Mouse (Mus musculus) heart, embryonic 16.5 days (tissue): ENCODE measurements at regions not wholly inside any gene's neighbourhood (a gene's known extent, or its start where the extent isn't known, plus 50 kb on each side); places are given as distances from the start of the nearest gene placed in this dataset.
"Not testable (repeated sequence)": the region's sequence is repeated elsewhere in the genome, so short reads cannot be mapped to it uniquely, and the experiment has no call there.

Experiments used
- ATAC-seq: fragments of 200-750 bp; cut with Nextera tagmentation; replicated peaks from 2 replicates; pipeline ENCODE4 v1.8.0; 2017; ENCODE audit warnings: moderate number of reproducible peaks; ENCODE audit not compliant: insufficient read depth, low FRiP score; ENCODE audit errors: extremely low read depth
- H3K27ac ChIP-seq: fragments of 300-500 bp; sonication (generic); 2 replicates; pipeline ENCODE4 v1.5.1; 2014; ENCODE audit warnings: mild to moderate bottlenecking, low read length, control low read depth, moderate library complexity
- H3K27me3 ChIP-seq: fragments of 300-500 bp; sonication (generic); 2 replicates; pipeline ENCODE4 v1.6.1; 2014; ENCODE audit warnings: low read length, mixed read lengths; ENCODE audit not compliant: control insufficient read depth, insufficient read depth
- H3K36me3 ChIP-seq: fragments of 300-500 bp; sonication (generic); 2 replicates; pipeline ENCODE4 v1.6.1; 2014; ENCODE audit not compliant: control insufficient read depth, insufficient read depth
- H3K4me1 ChIP-seq: fragments of 300-500 bp; sonication (generic); 2 replicates; pipeline ENCODE4 v1.6.1; 2014; ENCODE audit warnings: low read length, mixed read lengths; ENCODE audit not compliant: control insufficient read depth, insufficient read depth
- H3K4me2 ChIP-seq: fragments of 300-500 bp; sonication (generic); 2 replicates; pipeline ENCODE4 v1.6.1; 2014; ENCODE audit warnings: low read depth, mild to moderate bottlenecking, control low read depth, low read length
- H3K4me3 ChIP-seq: fragments of 300-500 bp; sonication (generic); 2 replicates; pipeline ENCODE4 v1.5.1; 2014; ENCODE audit warnings: mild to moderate bottlenecking, control low read depth, low read length
- H3K9ac ChIP-seq: fragments of 300-500 bp; sonication (generic); 2 replicates; pipeline ENCODE4 v1.6.1; 2014; ENCODE audit warnings: low read length, control low read depth
- H3K9me3 ChIP-seq: fragments of 300-500 bp; sonication (generic); replicated peaks from 2 replicates; pipeline ENCODE4 v1.6.1; 2016; ENCODE audit warnings: low read length; ENCODE audit not compliant: control insufficient read depth
- WGBS: fragments of 180-500 bp; shearing (Covaris S2); extraction: QIAGEN DNeasy Blood & Tissue Kit; methylation state at CpG from one replicate; pipeline ENCODE4 v1.1.7; 2014; 5-methylcytosine and 5-hydroxymethylcytosine counted together

DNA sequence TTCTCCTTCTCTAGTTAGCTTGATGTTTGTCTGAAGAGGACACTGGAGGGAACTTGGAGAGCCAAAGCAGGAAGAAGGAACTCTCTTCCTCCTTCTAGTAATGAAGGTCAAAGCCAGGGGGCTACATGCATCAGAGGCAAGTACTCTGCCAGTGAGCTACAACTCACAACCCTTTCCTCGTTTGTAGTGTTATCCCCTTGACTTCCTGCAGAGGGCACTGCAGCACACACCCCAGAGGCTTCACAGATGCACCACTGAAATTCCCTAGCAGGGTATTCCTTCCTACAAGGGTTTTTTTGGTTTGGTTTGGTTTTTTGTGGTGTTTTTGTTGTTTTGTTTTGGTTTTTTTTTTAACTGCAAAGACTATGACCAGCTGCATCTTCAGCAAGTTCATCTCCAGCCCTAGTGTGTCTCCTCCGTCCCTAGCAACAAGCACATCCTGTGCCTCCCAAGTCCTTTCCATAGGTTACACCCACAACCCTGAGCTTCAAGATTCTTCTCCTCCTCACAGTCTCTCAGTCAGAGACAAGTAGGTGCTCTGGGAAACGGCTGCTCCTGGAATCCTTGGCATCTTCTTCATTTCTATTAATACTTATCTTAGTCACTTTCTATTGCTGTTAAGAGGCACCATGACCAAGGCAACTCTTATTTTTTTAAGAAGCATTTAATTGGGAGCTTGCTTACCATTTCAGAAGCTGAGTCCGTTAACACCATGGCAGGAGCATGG lies 119.0 kb upstream of the Ipo5 start:
- Histone ChIP-seq H3K36me3 (no peaks in the 10 kb centered on the region), H3K4me1 (no peaks in the 10 kb centered on the region), H3K4me3 (no peak overlapping the region), H3K27me3 (no peaks in the 10 kb centered on the region), H3K27ac (no peak overlapping the region), H3K4me2 (no peak overlapping the region), H3K9me3 (peaks cover 3% of the 10 kb centered on the region; the same call in 1 of the 2 replicates), H3K9ac (no peak overlapping the region)
- ATAC-seq = no peak
- WGBS = 61% methylated on average over 4 of the region's 4 CpGs

DNA sequence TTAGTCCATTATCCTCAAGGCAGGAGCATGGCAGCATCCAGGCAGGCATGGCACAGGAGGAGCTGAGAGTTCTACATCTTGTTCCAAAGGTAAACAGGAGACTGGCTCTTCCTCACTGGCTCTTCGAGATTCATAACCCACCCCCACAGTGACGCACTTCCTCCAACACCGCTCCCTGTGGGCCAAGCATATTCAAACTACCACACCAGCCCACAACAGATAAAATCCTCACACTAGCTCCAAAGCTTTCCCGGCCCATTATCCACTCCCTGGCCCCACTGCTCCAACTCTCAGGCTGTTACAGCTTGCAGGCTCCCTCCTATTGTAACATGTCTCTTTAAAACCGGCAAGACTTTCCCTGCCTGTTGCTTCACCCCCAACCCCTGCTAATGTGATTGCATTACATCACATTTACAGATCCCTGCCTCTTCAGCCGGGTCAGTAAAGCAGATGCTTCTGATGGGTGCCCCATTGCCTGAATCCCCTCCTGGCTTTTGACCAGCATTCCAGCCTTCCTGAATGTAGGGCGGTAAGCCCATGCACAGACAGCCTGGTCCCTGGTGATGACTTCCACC lies 113.0 kb upstream of the Ipo5 start:
- Histone ChIP-seq H3K9me3 (no peaks in the 10 kb centered on the region), H3K4me1 (no peaks in the 10 kb centered on the region), H3K4me2 (no peak overlapping the region), H3K27me3 (no peaks in the 10 kb centered on the region), H3K27ac (no peak overlapping the region), H3K36me3 (no peaks in the 10 kb centered on the region), H3K9ac (no peak overlapping the region), H3K4me3 (no peak overlapping the region)
- no peak for ATAC-seq
- WGBS = 51% methylated on average over 7 of the region's 7 CpGs

DNA sequence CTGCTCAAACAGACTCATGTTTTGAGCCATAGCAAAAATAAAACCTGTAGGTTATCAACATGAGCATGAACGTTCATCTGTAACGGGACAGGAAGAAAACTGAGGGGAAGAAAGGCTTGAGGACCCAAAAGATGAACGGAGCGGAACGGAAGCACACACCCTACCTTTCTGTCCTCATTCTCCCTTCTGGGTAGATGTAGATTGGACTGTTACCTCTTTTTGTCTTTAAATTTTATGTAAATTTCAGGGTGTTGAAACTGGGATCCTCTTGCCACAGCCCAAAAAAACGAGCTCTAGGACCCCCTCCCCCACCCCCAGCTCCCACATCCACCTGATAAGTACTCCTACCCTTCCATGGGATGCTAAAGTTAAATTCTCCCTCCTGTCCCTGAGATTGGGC lies 107.8 kb upstream of the Ipo5 start:
- Histone ChIP-seq H3K9me3 (no peaks in the 10 kb centered on the region), H3K4me1 (no peaks in the 10 kb centered on the region; the same call in 1 of the 2 replicates), H3K4me2 (no peak overlapping the region), H3K4me3 (no peak overlapping the region), H3K9ac (no peak overlapping the region), H3K36me3 (no peaks in the 10 kb centered on the region), H3K27me3 (no peaks in the 10 kb centered on the region), H3K27ac (no peak overlapping the region)
- WGBS = 68% methylated on average over 6 of the region's 6 CpGs
- no peak for ATAC-seq

DNA sequence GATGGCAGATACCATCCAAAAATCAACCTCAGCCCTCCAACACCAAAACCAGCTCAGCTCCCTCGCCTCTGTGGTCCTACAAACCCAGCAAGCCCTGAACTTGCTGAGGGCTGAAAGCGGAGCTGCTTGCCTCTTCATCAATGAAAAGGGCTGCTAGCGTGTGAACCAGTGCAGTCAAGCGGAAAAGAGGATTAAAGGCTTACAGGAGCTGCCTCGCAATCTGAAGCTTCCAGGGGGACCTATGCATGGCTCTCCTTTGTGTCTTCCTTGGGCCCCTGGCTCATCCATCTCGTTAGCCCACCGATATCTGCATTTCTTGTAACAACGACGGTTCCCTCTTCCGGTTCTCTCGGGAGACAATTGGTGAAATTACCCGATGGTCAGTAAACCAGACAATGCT lies 107.3 kb upstream of the Ipo5 start:
- no peak for ATAC-seq
- no peaks in the 10 kb centered on the region for H3K36me3 ChIP-seq
- 0 out of 2 replicates have a peak overlapping the region, but pooled peaks have one; percentile 19 for H3K4me3 ChIP-seq
- no peaks in the 10 kb centered on the region; the same call in 1 of the 2 replicates for H3K4me1 ChIP-seq
- peak overlapping the region; percentile 52 for H3K4me2 ChIP-seq
- H3K27ac ChIP-seq = no peak overlapping the region
- WGBS = 21% methylated on average over 12 of the region's 12 CpGs
- H3K9me3 ChIP-seq = no peaks in the 10 kb centered on the region
- H3K27me3 ChIP-seq = no peaks in the 10 kb centered on the region
- H3K9ac ChIP-seq = no peak overlapping the region; the same call in 1 of the 2 replicates

DNA sequence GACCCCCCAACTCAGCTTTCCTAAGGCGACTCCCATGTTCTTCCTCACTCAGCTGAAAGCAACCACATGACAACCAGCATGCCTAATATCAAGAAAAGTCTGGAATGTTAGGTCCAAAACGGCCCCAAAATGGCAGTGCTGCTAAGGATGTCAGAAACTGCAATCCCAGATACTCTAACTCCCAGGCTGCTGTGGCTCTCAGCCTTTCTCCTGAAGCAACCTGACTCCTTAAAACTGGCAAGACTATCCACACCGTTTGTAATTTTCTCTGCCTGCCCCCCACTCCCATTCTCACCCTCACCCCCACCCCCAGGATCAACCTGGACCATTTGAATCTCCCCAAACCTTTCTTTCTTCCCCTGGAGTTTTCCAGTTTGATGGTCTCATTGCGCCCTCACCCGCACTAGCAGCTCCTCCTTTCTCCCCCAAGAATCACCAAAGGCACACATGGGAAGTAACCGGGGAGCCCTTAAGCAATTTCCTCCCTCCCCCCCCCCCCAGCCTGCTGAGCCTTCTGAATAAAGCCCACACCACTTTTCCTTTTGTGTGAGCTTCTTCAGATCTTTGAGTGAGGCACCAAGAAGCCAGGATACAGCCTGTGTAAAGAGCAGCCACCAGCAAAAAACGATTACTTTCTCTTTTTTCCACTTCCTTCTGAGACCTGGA lies 106.7 kb upstream of the Ipo5 start:
- Histone ChIP-seq H3K27ac (no peak overlapping the region), H3K36me3 (no peaks in the 10 kb centered on the region), H3K4me1 (no peaks in the 10 kb centered on the region; the same call in 1 of the 2 replicates), H3K4me2 (peak overlapping the region; percentile 52), H3K9ac (no peak overlapping the region), H3K4me3 (no peak overlapping the region), H3K27me3 (no peaks in the 10 kb centered on the region), H3K9me3 (no peaks in the 10 kb centered on the region)
- 41% methylated on average over 7 of the region's 7 CpGs for WGBS
- no peak for ATAC-seq

DNA sequence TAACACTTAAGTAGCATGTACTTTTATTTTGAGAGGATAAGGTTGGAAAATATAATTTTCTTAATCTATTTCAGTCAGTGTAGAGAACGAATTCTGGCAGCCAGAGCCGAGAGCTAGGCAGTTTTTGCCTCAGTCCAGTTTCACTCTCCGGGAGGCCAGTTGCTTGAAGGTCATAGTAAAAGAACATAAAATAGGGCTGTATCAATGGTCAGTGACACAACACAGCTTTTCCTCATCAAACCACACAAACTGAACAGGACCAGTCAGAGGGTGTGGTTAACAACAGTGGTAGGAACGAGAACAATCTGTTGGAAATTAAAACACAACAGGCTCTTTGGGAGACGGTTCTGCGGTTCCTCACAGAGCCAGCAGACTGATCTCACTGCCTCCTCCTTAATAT lies 105.9 kb upstream of the Ipo5 start:
- no peak overlapping the region for H3K27ac ChIP-seq

DNA sequence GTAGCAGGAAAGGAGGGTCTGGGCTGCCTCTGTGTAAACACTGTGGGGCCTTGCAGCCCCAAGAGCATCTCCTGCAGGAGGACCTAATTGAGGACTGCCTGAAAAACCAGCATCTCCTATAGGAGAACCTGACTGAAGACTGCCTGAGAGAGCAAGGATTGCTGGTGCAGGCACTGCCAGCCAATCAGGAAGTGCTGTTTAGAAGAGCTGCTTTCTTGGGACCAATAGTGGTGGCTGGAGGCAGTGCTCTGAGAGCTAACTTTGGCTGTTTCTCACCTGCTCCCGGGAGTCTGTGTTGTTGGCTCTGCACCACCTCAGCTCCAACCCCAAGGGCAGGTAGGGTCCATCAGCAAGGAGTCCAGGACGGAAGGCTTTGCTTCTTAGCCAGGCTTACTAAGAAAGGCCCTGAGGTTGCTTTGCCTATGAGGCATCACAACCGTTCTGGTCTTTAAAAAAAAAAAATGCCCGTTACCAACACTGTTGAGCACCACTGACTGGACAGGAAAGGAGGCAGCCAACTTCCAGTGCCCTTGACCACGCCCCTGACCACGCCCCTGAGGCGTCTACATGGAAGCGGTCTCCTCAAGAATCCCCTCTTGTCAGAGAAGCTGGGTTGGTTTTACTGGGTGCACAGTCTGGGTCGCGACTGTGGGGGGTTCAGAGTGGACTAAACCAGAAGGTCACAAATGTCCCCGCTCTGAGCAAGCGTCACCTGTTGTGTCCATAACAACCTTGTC lies 105.0 kb upstream of the Ipo5 start:
- H3K9ac ChIP-seq, H3K4me1 ChIP-seq, H3K27ac ChIP-seq, H3K27me3 ChIP-seq, H3K36me3 ChIP-seq, ATAC-seq, H3K9me3 ChIP-seq, H3K4me3 ChIP-seq: not testable (repeated sequence)
- WGBS = 44% methylated on average over 12 of the region's 12 CpGs
- H3K4me2 ChIP-seq = peak overlapping the region; percentile 35; the same call in 1 of the 2 replicates

More for the DNA sequence above, 105.9 kb upstream of the Ipo5 start:
- no peaks in the 10 kb centered on the region for H3K27me3 ChIP-seq
- H3K4me1 ChIP-seq = no peaks in the 10 kb centered on the region; the same call in 1 of the 2 replicates
- H3K4me3 ChIP-seq = no peak overlapping the region
- ATAC-seq = no peak
- no peaks in the 10 kb centered on the region for H3K36me3 ChIP-seq
- no peak overlapping the region for H3K9ac ChIP-seq
- H3K4me2 ChIP-seq = no peak overlapping the region
- no peaks in the 10 kb centered on the region for H3K9me3 ChIP-seq
- 68% methylated on average over 6 of the region's 6 CpGs for WGBS

DNA sequence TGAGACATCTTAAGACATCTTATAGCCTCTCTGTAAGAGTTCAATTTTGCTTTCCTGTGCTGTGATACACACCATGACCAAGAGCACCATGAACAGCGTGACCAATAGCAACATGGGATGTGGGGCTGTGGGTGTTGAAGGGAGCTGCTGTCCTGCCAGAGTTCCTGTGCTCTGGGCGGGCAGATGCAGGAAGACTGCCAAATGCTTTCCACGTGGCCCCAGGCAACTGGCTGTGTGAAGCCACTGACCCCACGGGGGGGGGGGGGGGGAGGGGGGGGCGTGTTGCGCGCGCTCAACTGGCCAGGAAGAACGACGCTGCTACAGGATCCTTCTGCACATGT lies 104.5 kb upstream of the Ipo5 start:
- Histone ChIP-seq H3K4me2 (peak overlapping the region; percentile 35; the same call in 1 of the 2 replicates), H3K36me3 (no peaks in the 10 kb centered on the region), H3K9me3 (no peaks in the 10 kb centered on the region), H3K4me3 (no peak overlapping the region), H3K27ac (no peak overlapping the region), H3K27me3 (no peaks in the 10 kb centered on the region), H3K4me1 (no peaks in the 10 kb centered on the region; the same call in 1 of the 2 replicates), H3K9ac (no peak overlapping the region)
- ATAC-seq = no peak
- WGBS = 46% methylated on average over 5 of the region's 10 CpGs
